Mouse (Mus musculus): ENCODE data around the gene Atp8a1.

Atp8a1 gene

GRCm38 (mm10) chr5:67847253-67848165 lies at the start of gene Atp8a1:
Gene Atp8a1, minus strand, starts transcription at chr5:67847434.
- peak; percentile 100 for DNase-seq

- no peak for DNase-seq
These were observed 37.4 kb upstream of the Atp8a1 start for GRCm38 (mm10) chr5:67884422-67885210.

GRCm38 (mm10) chr5:67883564-67884171 lies 36.4 kb upstream of the Atp8a1 start:
- no peak for DNase-seq

DNA sequence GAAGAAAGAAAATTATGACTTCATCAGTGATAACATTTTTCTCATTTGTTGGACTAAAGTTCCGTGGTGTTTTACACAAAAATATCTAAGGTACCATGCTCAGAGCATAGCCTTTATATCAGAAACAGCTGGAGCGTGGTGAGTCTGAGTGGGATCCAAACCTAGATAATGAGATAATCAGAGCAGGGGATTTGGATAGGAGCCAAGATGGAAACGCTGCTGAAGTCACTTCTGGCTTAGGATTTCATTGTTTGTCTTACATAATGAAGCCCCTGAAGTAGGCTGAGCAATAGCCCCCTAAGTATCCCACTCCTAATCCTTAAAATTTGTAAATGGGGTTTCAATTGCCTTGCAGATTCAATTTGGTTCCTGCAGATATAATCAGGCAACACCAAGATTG lies 24.2 kb upstream of the Atp8a1 start:
- DNase-seq = no peak

DNA sequence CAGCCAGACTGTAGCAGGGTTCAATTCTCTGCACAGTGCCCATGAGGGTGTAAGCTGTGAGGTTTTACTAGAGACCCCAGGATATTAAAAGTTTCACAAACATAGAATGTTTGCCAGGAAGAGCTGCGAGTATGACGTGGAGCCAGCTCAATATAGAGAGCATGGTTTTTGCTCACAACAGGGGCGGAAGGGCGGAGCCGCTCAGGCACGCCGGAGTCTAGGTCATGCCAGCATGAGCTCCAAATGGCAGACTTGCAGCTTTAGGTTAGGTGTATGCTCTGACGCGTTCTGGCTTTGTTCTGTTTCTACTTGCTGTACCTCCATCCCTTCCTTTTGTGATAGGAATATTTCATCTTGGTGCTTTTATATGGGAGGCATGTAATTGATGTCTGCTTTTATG lies 19.0 kb upstream of the Atp8a1 start:
- peak; percentile 88 for DNase-seq

DNA sequence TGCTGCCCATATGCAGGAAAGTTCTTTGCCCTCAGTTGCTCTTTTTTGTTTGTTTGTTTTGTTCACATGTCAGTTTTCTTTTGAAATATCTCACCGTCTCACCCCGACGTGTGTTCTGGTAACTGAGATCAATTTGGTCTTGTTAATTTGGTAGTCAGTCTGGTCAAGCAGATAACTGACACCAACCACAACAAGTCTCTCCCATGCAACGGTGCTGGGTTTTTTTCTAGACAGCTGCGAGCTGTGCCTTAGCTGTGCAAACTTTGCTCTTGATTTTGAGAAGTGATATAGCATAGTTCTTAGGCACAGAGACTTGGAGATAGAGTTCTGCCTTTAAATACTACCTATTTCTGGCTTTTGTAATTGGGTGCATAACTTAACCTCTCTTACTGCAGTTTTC lies 18.4 kb upstream of the Atp8a1 start:
- peak; percentile 36 for DNase-seq

DNA sequence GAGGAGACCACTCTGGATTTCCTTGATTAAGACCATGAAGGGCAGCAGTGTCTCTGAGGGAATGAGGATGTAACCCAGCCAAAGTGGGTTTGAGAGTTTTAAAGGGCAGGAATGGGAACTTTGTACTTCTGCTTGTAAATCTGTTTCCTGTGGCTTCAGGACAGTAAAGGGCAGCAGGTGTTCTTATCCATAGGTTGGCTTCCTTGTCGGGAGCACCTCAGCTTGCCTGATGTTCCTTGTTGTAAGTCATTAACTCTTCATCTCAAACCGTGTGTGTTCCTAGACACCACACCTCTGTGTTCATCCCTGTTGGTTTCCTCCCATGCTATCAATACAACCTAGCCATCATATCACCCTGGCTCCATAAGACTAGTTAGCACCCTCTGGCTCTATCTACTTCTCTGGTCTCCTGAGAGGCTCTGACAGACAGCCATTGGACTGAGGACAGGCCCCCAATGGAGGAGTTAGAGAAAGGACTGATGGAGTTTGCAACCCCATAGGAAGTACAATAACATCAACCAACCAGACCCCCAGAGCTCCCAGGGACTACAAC lies 17.4 kb upstream of the Atp8a1 start:
- DNase-seq = peak; percentile 57

DNA sequence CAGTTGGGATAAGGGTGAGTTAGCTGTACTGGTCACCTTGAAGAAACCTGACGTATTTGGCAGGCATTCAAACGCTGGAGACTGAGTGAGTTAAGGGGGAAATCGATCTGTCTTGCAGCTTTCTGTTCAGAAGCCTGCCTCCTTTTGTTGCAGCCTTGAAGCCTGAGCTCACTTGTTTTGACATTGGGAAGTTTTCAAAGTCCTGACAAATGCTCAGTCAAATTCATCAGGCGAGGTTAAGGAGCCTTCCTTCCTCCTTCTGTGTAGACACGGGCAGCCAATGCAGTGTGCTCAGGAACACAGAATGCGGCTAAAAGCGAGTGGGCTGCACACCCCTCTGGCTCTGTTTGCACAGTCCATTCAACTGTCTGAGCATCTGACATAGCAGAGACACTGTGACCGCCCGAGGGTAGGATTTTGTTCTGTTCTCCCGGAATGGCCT lies 16.7 kb upstream of the Atp8a1 start:
- DNase-seq = peak; percentile 60

GRCm38 (mm10) chr5:67854963-67855606 lies 7.9 kb upstream of the Atp8a1 start:
- DNase-seq = peak; percentile 64

DNA sequence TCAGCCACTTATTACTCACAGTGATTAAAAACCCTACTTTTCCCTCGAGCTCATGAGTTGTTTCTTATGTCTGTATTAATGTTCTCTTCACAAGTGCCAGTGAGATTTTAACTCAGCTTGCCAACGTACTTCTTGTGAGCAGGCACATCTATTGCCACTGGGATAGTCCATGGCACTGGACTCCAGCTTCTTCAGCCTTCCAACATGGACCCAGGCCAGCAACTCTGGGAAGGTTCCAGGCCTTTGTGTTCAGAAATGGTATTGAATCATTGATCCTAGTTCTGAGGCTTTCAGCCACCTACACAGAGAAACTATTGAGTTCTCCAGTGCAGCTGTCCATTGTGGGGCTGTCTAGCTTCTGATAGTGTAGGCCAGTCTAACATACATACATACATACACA lies 5.6 kb upstream of the Atp8a1 start:
- DNase-seq = no peak

DNA sequence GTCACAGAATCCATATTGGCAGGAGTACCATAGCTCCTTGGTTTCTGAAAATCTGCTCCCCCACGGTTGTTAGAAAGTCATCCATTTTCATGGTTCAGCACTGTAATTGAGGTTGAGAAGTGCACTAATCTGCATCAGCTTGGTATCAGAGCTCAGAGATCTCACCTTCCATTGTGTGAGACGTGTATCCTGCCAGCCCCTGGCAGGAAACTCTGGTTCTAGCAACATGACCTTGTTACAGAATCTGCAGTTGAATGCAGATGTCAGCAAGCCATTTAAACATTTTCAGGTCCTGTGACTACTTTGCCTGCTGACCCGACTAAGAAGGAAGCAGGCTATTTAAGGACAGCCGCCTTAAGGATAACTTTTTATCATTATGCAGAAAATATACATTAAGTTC lies 2.2 kb upstream of the Atp8a1 start:
- DNase-seq = peak; percentile 78

- DNase-seq = no peak
These were observed 1.3 kb upstream of the Atp8a1 start for GRCm38 (mm10) chr5:67848511-67849014.

DNA sequence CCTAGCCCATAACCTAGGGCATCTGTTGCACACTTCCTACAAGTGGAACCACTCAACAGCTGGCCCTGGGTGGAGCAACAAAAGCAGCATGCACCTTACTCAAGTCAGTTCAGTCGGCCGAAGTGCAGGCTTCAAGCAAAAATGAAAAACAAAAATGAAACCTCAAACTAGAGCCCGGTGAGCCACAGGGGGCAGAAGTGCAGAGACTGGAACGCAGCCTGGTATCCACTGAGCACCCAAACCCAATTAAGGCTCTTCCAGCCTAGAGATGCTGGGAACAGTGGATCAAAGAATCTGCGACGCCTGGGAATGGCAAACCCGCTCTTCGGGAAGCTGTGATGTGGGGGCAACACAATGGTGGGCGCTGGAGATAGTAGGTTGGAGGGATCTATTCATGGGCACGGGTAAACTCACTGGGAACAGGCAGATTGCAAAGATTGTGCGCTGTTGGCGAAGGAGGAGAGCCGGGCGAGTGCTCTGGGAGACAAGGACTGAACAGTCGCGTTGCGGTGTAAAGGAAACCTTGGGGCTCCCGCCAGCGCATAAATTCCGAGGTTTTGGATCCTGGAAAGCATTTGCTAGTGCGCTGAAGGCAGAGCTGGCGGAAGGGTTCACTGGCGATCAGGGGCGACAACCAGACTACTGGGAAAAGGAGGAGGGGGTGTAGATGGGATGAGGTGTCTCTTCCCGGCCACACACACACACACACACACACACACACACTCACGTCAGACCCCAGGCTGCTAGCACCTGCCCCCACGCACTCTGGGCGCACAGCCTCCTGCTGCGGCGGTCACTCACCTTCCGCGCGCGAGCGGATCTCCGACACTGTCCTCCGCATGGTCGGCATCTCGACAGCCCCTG lies 641 bp downstream of the Atp8a1 start:
- peak; percentile 94 for DNase-seq

GRCm38 (mm10) chr5:67845190-67845691 lies 2.0 kb downstream of the Atp8a1 start:
- peak; percentile 91 for DNase-seq

GRCm38 (mm10) chr5:67844070-67844469 lies 3.2 kb downstream of the Atp8a1 start:
- DNase-seq = peak; percentile 90

DNA sequence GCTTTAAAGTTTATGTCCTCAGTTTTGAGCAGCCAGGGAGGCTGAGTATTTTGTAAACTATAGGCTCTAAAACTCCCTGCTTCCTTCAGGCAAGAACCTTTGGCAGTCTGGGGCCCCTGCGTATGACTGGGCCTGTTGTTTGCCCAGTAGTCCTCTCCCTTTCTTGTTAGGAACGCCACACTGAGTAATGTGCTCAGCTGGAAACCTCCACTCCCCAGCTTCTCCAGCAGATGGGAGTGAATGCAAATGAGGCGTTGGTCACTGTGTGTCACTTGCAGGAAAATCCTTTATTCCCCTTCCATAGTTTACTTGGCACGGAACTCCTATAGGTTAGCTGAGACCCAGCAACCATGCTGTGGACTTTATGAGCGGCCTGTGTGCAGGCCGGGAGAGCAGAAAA lies 4.9 kb downstream of the Atp8a1 start:
- DNase-seq = peak; percentile 88

- DNase-seq = no peak
These were observed 13.4 kb downstream of the Atp8a1 start for GRCm38 (mm10) chr5:67833841-67834240.

DNA sequence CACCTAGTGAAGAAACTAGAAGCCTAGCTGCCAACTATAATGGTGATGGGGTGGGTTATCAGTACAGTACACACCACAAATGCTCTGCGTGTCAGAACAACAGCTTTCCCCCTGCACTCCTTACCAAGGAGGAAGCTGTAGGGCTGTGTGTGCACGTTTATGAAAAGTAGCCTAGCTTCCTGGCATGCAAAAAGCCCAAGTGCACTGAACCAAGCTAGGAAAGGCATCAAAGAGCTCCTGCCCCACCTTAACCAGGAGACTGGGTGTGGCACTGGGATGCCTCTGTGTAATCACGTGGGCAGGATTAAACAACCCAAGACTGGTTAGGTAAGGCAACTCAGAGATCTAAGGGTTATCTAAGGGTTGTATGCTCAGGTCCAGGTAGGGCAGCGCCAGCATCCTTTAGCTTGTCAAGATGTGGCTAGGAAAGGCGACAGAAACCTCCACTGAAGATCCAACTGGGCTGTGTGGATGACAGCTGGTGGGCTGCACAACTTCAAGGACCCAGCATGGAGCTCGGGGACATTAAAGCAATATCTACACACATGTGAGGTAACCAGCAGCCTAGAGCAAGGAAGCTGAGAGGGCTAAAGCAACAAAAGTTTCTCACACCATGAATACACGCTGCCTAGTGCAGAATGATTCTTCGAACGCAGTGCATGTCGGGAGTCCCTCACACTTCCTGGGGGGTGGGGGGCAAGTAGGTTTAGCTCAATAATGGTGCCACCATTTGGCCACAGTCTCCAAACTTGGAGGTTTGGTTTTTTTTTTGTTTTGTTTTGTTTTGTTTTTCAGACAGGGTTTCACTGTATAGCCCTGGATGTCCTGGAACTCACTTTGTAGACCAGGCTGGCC lies 15.7 kb downstream of the Atp8a1 start:
- DNase-seq = peak; percentile 85

DNA sequence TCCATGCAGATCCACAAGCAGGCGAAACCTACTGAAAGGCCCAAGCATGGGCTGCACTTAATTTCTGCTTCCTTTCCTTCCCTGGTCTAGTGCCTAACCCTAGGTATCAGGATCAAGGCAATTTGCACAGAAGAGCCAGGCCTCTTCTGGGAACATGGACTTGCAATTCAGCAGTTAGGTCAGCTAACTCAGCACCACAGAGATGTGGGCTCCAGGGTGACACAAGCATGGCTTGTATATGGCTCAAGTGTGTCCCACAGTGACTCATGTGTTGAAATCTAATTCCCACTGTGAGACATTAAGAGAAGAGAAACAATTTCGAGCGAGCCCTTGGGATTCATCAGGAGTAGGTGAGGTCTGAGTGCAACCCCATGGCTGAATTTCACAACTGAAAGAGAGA lies 18.9 kb downstream of the Atp8a1 start:
- peak; percentile 85 for DNase-seq

GRCm38 (mm10) chr5:67826935-67827334 lies 20.3 kb downstream of the Atp8a1 start:
- DNase-seq = no peak
